Mouse (Mus musculus): ENCODE results near the gene Nfkbia.

Nfkbia gene

GRCm38 (mm10) chr12:55489986-55490721, 2.3 kb downstream of the Nfkbia start:
- peak in 1 of 2 experiments; percentile 25 for DNase-seq

GRCm38 (mm10) chr12:55488661-55489447, 3.6 kb downstream of the Nfkbia start:
- DNase-seq, result peak; percentile 51 to 58

- DNase-seq, result no peak
These were observed 4.4 kb downstream of the Nfkbia start for GRCm38 (mm10) chr12:55487843-55488660.

- DNase-seq, result no peak
These were observed 5.3 kb downstream of the Nfkbia start for GRCm38 (mm10) chr12:55486923-55487674.

- DNase-seq, result no peak
These were observed 7.6 kb downstream of the Nfkbia start for GRCm38 (mm10) chr12:55484800-55485199.

- DNase-seq, result no peak
These were observed 8.2 kb downstream of the Nfkbia start for GRCm38 (mm10) chr12:55484079-55484774.

- no peak for DNase-seq
These were observed 8.9 kb downstream of the Nfkbia start for GRCm38 (mm10) chr12:55483591-55483990.

GRCm38 (mm10) chr12:55482732-55483131, 9.7 kb downstream of the Nfkbia start:
- DNase-seq, result no peak

GRCm38 (mm10) chr12:55481739-55482138, 10.7 kb downstream of the Nfkbia start:
- DNase-seq, result no peak

GRCm38 (mm10) chr12:55480471-55481153, 11.8 kb downstream of the Nfkbia start:
- DNase-seq, result no peak

GRCm38 (mm10) chr12:55478901-55479300, 13.5 kb downstream of the Nfkbia start:
- no peak for DNase-seq

- DNase-seq, result no peak
These were observed 18.3 kb downstream of the Nfkbia start for GRCm38 (mm10) chr12:55474209-55474583.

- DNase-seq, result no peak
These were observed 18.9 kb downstream of the Nfkbia start for GRCm38 (mm10) chr12:55473250-55474208.

- no peak for DNase-seq
These were observed 21.1 kb downstream of the Nfkbia start for GRCm38 (mm10) chr12:55471344-55471743.

GRCm38 (mm10) chr12:55470442-55470841, 22.0 kb downstream of the Nfkbia start:
- DNase-seq, result no peak

- DNase-seq, result no peak
These were observed 24.9 kb downstream of the Nfkbia start for GRCm38 (mm10) chr12:55467331-55468180.

- DNase-seq, result no peak
These were observed 25.6 kb downstream of the Nfkbia start for GRCm38 (mm10) chr12:55466816-55467215.

- DNase-seq, result no peak
These were observed 26.3 kb downstream of the Nfkbia start for GRCm38 (mm10) chr12:55466088-55466701.
